Mouse (Mus musculus): Measurements from ENCODE around the gene Gm20388.
"Not testable (repeated sequence)": the region's sequence is repeated elsewhere in the genome, so short reads cannot be mapped to it uniquely, and the experiment has no call there.

DNA sequence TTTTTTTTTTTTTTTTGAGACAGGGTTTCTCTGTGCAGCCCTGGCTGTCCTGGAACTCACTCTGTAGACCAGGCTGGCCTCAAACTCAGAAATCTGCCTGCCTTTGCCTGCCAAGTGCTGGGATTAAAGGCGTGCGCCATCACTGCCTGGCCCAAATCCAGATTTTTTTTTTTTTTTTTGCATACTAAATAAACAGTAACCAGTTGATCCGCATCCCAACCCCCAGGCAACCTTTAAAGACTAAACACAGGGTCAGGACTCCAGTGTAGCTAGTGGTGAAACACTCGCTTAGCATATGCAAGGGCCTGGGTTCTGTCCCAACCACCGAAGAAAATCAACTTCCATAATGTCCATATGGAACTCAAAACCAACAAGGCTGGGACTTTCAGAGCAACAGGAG, 4049.9 kb downstream of the Gm20388 start:
- TF ChIP-seq CTCF (conservative IDR thresholded peaks at IDR 0.05; ENCODE audit: insufficient read depth, insufficient read length, low read depth, low read length); POLR2A (IDR thresholded peaks at IDR 0.05; ENCODE audit: low read depth, low read length): not testable (repeated sequence)

Measured in kidney, adult 2 months (tissue).